Mouse (Mus musculus) liver, embryonic 16.5 days (tissue): ENCODE data around the gene Olfr305. TPM values are rescaled to one million over a fixed set of nuclear protein-coding genes. Genes with fewer than 3 reads are reported as not detected.
"Not testable (repeated sequence)": the region's sequence is repeated elsewhere in the genome, so short reads cannot be mapped to it uniquely, and the experiment has no call there.

ENCODE experiments used
- ATAC-seq: fragments of 200-750 bp; cut with Nextera tagmentation; 2 replicates; pipeline ENCODE4 v1.8.0; 2017; ENCODE audit warnings: low read depth, mild to moderate bottlenecking, moderate number of reproducible peaks, moderate library complexity
- H3K27ac ChIP-seq: fragments of 300-500 bp; sonication (generic); 2 replicates; pipeline ENCODE4 v1.5.1; 2014; ENCODE audit warnings: mild to moderate bottlenecking, low read length
- H3K27me3 ChIP-seq: fragments of 300-500 bp; sonication (generic); 2 replicates; pipeline ENCODE4 v1.6.1; 2014; ENCODE audit warnings: low read depth, low read length, mixed read lengths; ENCODE audit not compliant: control insufficient read depth, insufficient read depth
- H3K36me3 ChIP-seq: fragments of 300-500 bp; sonication (generic); 2 replicates; pipeline ENCODE4 v1.6.1; 2014; ENCODE audit warnings: mild to moderate bottlenecking; ENCODE audit not compliant: control insufficient read depth, insufficient read depth
- H3K4me1 ChIP-seq: fragments of 300-500 bp; sonication (generic); 2 replicates; pipeline ENCODE4 v1.6.1; 2014; ENCODE audit warnings: low read depth, low read length, mixed read lengths; ENCODE audit not compliant: control insufficient read depth
- H3K4me2 ChIP-seq: fragments of 300-500 bp; sonication (generic); 2 replicates; pipeline ENCODE4 v1.6.1; 2014; ENCODE audit warnings: low read depth, low read length, mixed read lengths
- H3K4me3 ChIP-seq: fragments of 300-500 bp; sonication (generic); 2 replicates; pipeline ENCODE4 v1.5.1; 2014; ENCODE audit warnings: low read depth, mild to moderate bottlenecking, low read length
- H3K9ac ChIP-seq: fragments of 300-500 bp; sonication (generic); 2 replicates; pipeline ENCODE4 v1.6.1; 2014; ENCODE audit warnings: low read depth, low read length
- H3K9me3 ChIP-seq: fragments of 300-500 bp; sonication (generic); replicated peaks from 2 replicates; pipeline ENCODE4 v1.6.1; 2016; ENCODE audit warnings: low read length; ENCODE audit not compliant: control insufficient read depth
- WGBS: fragments of 180-500 bp; shearing (Covaris S2); extraction: QIAGEN DNeasy Blood & Tissue Kit; methylation state at CpG from one replicate; pipeline ENCODE4 v1.1.7; 2014; ENCODE audit not compliant: insufficient replicate concordance; 5-methylcytosine and 5-hydroxymethylcytosine counted together
- polyA plus RNA-seq: library from polyadenylated mRNA; unstranded; fragments of >200 nt; fragmentation: Nextera tagmentation; extraction: Ambion mirVana; gene quantifications from 2 replicates; pipeline ENCODE4 v1.2.1, GENCODE M21; 2015

Olfr305 gene
- not detected in 2 replicates for polyA plus RNA-seq

DNA sequence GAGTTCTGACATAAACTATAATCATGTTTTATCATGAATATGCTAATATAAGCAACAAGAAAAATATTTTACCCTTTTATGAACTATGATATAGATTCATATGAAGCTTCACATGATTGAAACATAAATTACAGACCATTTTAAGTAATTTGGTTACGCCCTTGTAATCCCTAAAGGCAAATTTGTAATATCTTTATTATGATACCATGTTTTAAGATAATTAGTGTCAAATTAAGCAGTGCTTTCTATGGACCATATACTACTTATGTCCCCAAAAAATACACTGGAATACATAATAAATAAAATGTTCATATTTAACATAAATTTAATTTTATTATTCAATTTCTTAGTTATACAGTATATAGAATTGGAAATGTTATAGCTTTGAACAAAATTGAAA, at the start of gene Olfr305:
Gene Olfr305 (minus strand): TSS at position 101 of the 400 bp plus-strand sequence.
- Histone ChIP-seq H3K27me3 (no peaks in the 10 kb centered on the region), H3K9ac (no peak within 1 kb of the TSS), H3K4me1 (no peaks in the 10 kb centered on the region), H3K9me3 (no peaks in the 10 kb centered on the region), H3K27ac (no peak within 1 kb of the TSS), H3K4me2 (no peak within 1 kb of the TSS), H3K4me3 (no peak within 1 kb of the TSS), H3K36me3 (no peaks in the 10 kb centered on the region)
- no peak for ATAC-seq
- WGBS, result 51% methylated on average over 1 of the region's 1 CpGs

DNA sequence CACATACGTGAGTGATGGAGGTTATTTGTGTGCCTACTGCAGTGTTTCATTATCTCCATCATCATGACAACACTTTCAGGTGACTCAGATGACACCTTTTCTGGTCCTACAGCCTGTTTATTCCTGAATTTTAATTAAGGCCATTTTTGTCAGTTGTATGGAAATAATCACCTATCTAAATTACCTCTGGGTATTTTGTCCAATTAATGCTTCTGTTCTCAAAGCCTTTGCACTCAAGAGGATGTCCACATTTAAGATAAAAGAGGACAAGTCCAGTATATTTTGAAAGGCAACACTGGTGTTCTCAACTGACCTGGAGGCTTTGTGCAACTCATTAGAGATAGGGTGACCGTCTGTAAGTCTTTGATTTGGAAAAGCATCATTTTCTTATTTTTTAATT, 36.8 kb upstream of the Olfr305 start, which contains the start of gene Olfr301:
Gene Olfr301 (plus strand): TSS at position 301 of the 400 bp plus-strand sequence.
- no peaks in the 10 kb centered on the region for H3K4me1 ChIP-seq
- no peaks in the 10 kb centered on the region for H3K36me3 ChIP-seq
- no peak within 1 kb of the TSS for H3K4me3 ChIP-seq
- ATAC-seq, result no peak
- H3K4me2 ChIP-seq, result no peak within 1 kb of the TSS
- no peak within 1 kb of the TSS for H3K27ac ChIP-seq
- WGBS, result 56% methylated on average over 2 of the region's 2 CpGs
- no peak within 1 kb of the TSS for H3K9ac ChIP-seq
- no peaks in the 10 kb centered on the region for H3K9me3 ChIP-seq
- no peaks in the 10 kb centered on the region for H3K27me3 ChIP-seq

DNA sequence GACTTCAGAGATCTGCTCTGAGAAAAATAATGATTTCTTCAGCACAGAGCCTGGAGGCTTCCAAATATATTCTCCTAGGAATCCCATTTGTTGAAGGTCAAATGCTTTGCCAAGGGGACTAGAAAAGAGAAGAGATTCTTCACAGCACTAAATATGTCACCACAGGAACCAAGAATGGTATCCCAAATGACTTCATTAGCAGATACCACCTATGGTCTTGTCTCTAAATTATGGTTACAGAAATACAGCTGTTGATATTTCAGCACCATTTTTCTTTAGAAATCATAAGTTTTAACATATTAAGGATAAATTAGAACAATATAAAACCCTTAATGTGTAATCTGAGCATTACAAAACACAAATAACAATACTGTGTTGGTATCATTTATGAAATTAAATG, 31.0 kb upstream of the Olfr305 start, which contains the start of gene Olfr303:
Gene Olfr303 (minus strand): TSS at position 101 of the 400 bp plus-strand sequence.
- Histone ChIP-seq H3K4me2 (no peak within 1 kb of the TSS), H3K36me3 (no peaks in the 10 kb centered on the region), H3K27me3 (no peaks in the 10 kb centered on the region), H3K9me3 (no peaks in the 10 kb centered on the region), H3K9ac (no peak within 1 kb of the TSS), H3K4me3 (no peak within 1 kb of the TSS), H3K4me1 (no peaks in the 10 kb centered on the region), H3K27ac (no peak within 1 kb of the TSS)
- ATAC-seq, result no peak

DNA sequence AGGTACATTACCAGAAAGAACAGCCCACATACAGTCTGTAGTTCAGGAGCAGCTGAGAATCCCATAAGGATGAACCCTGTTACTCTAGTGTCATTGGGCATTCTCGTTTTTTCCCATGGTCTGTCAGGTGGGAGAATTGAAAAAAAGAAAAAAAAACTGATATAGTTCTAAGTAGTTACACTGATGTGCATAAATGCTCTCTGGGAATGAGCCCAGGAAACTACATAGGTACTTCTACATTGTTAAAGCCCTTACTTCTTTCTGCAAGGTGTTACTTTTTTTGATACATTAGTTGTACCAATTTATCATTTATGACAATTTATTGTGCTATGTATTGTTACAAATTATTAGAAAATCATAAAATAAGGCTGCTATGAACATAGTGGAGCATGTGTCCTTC, 19.8 kb upstream of the Olfr305 start, which contains the start of gene Olfr304:
Gene Olfr304 (minus strand): TSS at position 101 of the 400 bp plus-strand sequence.
- H3K36me3 ChIP-seq, result no peaks in the 10 kb centered on the region
- H3K4me2 ChIP-seq, result no peak within 1 kb of the TSS
- H3K4me1 ChIP-seq, result no peaks in the 10 kb centered on the region
- no peak within 1 kb of the TSS for H3K9ac ChIP-seq
- H3K9me3 ChIP-seq, result no peaks in the 10 kb centered on the region
- no peak for ATAC-seq
- no peak within 1 kb of the TSS for H3K4me3 ChIP-seq
- H3K27me3 ChIP-seq, result no peaks in the 10 kb centered on the region
- H3K27ac ChIP-seq, result no peak within 1 kb of the TSS
- 33% methylated on average over 1 of the region's 1 CpGs for WGBS

DNA sequence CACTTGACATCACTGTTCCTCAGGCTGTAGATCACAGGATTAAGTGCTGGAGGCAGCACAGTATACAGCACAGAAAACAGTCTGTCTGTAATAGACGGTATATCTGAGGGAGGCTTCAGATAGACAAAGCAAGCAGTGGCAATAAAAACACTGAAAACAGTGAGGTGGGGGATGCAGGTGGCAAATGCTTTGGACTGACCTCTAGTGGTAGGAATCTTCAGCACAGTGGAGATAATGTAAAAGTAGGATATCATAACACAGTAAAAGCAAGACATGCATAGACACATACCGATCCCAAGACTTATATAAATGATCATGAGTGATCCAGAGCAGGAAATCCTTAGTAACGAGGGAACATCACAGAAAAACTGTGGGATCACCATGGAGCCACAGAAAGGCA, 19.0 kb upstream of the Olfr305 start:
- WGBS, result 47% methylated on average over 3 of the region's 3 CpGs
- Histone ChIP-seq H3K4me3 (no peak overlapping the region), H3K36me3 (no peaks in the 10 kb centered on the region), H3K9ac (no peak overlapping the region), H3K9me3 (no peaks in the 10 kb centered on the region), H3K27ac (no peak overlapping the region), H3K4me1 (no peaks in the 10 kb centered on the region), H3K27me3 (no peaks in the 10 kb centered on the region), H3K4me2 (no peak overlapping the region)
- ATAC-seq, result no peak

DNA sequence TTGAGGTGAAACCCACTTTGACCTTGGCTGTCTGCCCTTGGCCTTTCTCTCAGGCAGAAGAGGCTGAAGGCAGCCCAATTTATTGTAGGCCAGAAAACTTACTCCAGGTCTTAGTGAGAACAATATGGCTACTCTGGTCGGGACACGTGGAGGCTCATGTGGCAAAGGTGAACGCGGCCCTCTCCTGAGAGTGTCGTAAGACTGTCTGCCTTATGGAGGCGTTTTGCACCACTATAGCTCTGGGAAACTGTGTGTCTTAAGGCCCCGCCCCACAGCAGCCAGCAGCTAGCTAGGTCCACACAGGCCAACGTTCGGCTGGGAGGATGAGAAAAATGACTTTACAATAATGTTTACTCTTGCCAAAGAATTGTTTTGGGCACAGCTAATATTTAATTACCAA, 20.4 kb downstream of the Olfr305 start:
- not testable (repeated sequence) for ATAC-seq, H3K27ac ChIP-seq, H3K4me3 ChIP-seq, H3K4me2 ChIP-seq, H3K4me1 ChIP-seq, H3K27me3 ChIP-seq, H3K9me3 ChIP-seq, H3K9ac ChIP-seq, H3K36me3 ChIP-seq
- 73% methylated on average over 9 of the region's 9 CpGs for WGBS

DNA sequence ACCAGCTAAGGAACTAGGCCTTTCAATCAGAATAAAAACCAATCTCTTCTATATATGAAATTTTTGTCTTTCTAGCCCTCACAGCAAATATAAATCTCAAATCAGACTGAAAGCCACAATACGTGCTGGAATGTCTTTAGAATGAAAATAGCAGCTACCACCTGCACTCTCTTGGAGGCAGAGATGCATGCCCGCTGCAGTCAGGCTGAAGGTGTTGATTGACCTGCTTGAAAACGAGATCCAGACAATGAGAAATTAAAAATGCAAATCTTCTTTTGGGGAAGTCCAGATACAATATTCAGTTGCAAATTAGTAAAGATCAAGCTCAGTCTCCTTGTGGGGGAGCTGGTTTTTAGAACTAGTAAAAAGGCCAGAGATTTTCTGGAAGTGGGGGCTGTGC, 22.5 kb downstream of the Olfr305 start:
- Histone ChIP-seq H3K4me3 (no peak overlapping the region), H3K4me1 (no peaks in the 10 kb centered on the region), H3K36me3 (no peaks in the 10 kb centered on the region), H3K9ac (no peak overlapping the region), H3K9me3 (no peaks in the 10 kb centered on the region), H3K27me3 (no peaks in the 10 kb centered on the region), H3K27ac (no peak overlapping the region), H3K4me2 (no peak overlapping the region)
- no peak for ATAC-seq
- 49% methylated on average over 3 of the region's 3 CpGs for WGBS

DNA sequence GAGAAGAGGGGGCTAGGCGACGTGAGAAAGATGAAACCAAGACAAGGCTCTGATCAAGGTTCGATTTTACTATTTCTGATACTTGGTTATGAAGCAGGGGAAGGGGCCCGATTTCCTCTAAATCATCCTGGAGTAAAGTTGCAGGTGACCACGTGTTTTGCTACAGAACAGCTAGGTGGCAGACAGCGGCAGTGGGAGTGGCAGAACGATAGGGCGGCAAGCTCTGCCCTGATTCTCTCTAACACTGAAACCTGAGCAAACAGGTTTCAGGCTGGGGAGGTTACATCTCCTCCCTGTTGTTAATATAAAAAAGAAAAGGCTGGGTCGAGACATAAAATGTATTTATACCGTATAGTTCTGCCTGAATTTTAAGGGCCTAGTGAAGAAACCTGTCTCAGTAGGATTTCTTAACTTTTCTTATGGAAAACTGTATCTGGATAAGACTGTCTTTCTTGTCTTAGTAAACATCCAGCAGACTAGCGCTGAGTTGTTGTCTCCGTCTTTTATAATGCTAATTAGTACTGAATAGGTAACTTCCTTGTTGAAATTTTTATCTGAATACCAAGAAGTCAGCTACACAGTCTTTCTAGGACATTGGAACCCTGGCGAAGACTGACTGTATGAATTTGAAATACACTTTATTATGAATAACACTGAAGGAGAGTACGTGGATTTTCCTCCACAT, 23.7 kb downstream of the Olfr305 start:
- no peak for ATAC-seq
- Histone ChIP-seq H3K4me1 (no peaks in the 10 kb centered on the region), H3K9ac (no peak overlapping the region), H3K4me2 (no peak overlapping the region), H3K27ac (no peak overlapping the region), H3K36me3 (no peaks in the 10 kb centered on the region), H3K9me3 (no peaks in the 10 kb centered on the region), H3K27me3 (no peaks in the 10 kb centered on the region), H3K4me3 (no peak overlapping the region)
- WGBS, result 57% methylated on average over 14 of the region's 14 CpGs

DNA sequence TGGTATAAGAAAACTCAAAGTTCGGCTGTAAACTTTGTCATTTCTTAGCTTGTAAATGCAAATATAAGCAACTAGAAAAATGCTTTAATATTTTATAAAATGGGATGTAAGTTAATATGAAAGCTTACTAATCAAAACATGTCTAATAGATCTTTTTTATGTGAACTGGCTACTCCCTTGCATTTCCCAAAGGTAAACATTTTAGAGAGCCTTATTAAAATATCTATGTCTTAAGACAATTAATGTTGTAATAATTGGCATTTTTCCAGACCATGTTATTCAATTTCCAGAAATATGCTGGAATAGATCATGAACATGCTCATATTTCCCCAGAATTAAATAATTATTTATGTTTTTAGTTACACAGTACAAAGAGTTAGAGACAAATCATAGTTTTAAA, 29.2 kb downstream of the Olfr305 start, which contains the start of gene Olfr307:
Gene Olfr307 (minus strand): TSS at position 101 of the 400 bp plus-strand sequence.
- H3K4me1 ChIP-seq, result no peaks in the 10 kb centered on the region
- H3K9ac ChIP-seq, result no peak within 1 kb of the TSS
- H3K27me3 ChIP-seq, result no peaks in the 10 kb centered on the region
- H3K9me3 ChIP-seq, result no peaks in the 10 kb centered on the region
- ATAC-seq, result no peak
- no peak within 1 kb of the TSS for H3K4me2 ChIP-seq
- no peak within 1 kb of the TSS for H3K4me3 ChIP-seq
- no peaks in the 10 kb centered on the region for H3K36me3 ChIP-seq
- no peak within 1 kb of the TSS for H3K27ac ChIP-seq
- 53% methylated on average over 1 of the region's 1 CpGs for WGBS
